Mouse (Mus musculus) olfactory bulb, adult 2 months (tissue): ENCODE results near the gene Fry. TPM values are rescaled to one million over a fixed set of nuclear protein-coding genes. Genes with fewer than 3 reads are reported as not detected.

ENCODE experiments used
- H3K27ac ChIP-seq: fragments of 200-500 bp; 2 replicates; pipeline ENCODE4 v1.5.1; 2012; ENCODE audit warnings: low read depth, low read length; ENCODE audit not compliant: insufficient read depth
- H3K4me1 ChIP-seq: fragments of 200-500 bp; 2 replicates; pipeline ENCODE4 v1.6.1; 2012; ENCODE audit warnings: low read length; ENCODE audit not compliant: control insufficient read depth, insufficient read depth
- H3K4me3 ChIP-seq: fragments of 200-500 bp; 2 replicates; pipeline ENCODE4 v1.5.1; 2012; ENCODE audit warnings: mild to moderate bottlenecking, low read depth, low read length, moderate library complexity; ENCODE audit not compliant: insufficient read depth
- CTCF ChIP-seq: fragments of 200-500 bp; IDR thresholded peaks from 2 replicates; pipeline ENCODE4 v1.5.1; 2012; ENCODE audit warnings: low read depth, mild to moderate bottlenecking, low read length, moderate library complexity; ENCODE audit not compliant: insufficient read depth
- POLR2A ChIP-seq: fragments of 200-500 bp; IDR thresholded peaks from 2 replicates; pipeline ENCODE4 v1.6.1; 2012; ENCODE audit warnings: mild to moderate bottlenecking, low read depth, low read length, moderate library complexity; ENCODE audit not compliant: insufficient read depth
- WGBS: fragments of 180-500 bp; shearing (Covaris S2); methylation state at CpG from one replicate; pipeline ENCODE4 v1.1.7; 2018; 5-methylcytosine and 5-hydroxymethylcytosine counted together
- polyA plus RNA-seq: library from polyadenylated mRNA; stranded (reverse); fragments of >200 nt; gene quantifications from 2 replicates; pipeline ENCODE4 v1.2.4, GENCODE M21; 2012; ENCODE audit warnings: low replicate concordance; ENCODE audit not compliant: missing spikeins, insufficient read depth, insufficient read length

Gene Fry
- polyA plus RNA-seq, 1 experiment: not detected

DNA sequence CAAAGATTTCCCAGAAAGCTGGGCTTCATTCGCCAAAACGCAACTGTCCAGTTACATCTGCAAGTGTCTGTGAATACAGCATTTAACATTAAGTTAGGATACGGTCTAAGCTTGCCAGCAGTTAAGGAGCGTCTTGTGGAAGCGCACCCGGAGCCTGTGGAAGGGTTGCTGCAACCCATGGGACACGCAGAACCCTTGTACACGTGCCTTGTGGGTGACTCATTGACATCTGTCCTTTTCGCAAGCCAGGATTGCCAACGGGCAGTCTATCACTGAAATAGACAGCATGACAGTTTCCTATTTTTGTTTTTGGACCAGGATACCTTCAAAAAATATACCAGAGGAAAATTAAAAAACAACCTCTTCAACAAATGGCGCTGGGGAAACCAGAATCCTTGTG lies 16.7 kb upstream of the Fry start:
- 85% methylated on average over 11 of the region's 11 CpGs for WGBS
- Histone ChIP-seq H3K4me1 (0 out of 2 replicates have a peak, but pooled peaks cover 2% of the 10 kb centered on the region), H3K27ac (no peak overlapping the region), H3K4me3 (no peak overlapping the region)
- TF ChIP-seq POLR2A (no peak), CTCF (no peak)

DNA sequence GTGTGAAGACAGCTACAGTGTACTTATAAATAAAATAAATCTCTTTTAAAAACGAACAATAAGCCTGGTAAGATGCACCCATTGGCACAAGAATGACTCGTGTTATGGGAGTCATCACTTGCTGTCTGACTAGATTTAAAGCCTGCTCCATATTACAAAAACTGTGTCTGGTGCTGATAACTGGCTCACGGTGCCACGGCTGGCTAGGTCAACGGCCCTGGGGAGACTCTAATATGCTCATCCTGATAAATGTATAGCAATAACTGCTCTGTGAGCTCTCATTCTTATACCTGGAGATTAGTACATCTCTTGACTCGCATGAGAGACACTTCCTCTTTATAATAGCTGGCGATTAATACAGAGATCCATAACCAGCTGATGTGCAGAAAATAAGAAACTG lies 12.1 kb upstream of the Fry start:
- Histone ChIP-seq H3K27ac (no peak overlapping the region), H3K4me1 (no peaks in the 10 kb centered on the region), H3K4me3 (no peak overlapping the region)
- TF ChIP-seq CTCF (no peak), POLR2A (no peak)
- WGBS: 91% methylated on average over 7 of the region's 7 CpGs

GRCm38 (mm10) chr5:150111236-150111635 lies 7.2 kb upstream of the Fry start:
- Histone ChIP-seq H3K4me3 (no peak overlapping the region), H3K4me1 (peaks cover 9% of the 10 kb centered on the region), H3K27ac (no peak overlapping the region)
- no peak for TF ChIP-seq CTCF
- TF ChIP-seq POLR2A: no peak
- 57% methylated on average over 8 of the region's 8 CpGs for WGBS

DNA sequence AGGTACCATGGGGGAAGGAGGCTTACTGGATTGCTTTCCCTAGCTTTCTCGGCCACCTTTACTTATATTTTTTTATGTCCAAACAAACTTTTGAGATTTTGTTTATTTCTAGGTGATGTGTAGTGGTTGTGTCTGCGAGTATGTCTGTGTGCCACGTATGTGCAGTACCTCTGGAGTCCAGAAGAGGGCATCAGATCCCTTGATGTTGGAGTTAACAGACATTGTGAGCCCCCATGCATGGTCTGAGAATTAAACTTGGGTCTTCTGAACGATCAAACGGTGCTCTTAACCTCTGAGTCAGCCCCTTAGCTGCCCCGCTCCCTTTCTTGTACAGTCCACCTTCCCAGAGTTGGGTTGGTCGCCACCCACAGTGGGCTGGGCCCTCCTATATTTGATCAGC lies 4.4 kb upstream of the Fry start:
- no peak overlapping the region for H3K27ac ChIP-seq
- peaks cover 10% of the 10 kb centered on the region for H3K4me1 ChIP-seq
- no peak overlapping the region for H3K4me3 ChIP-seq
- 86% methylated on average over 7 of the region's 7 CpGs for WGBS
- TF ChIP-seq CTCF (no peak), POLR2A (no peak)

DNA sequence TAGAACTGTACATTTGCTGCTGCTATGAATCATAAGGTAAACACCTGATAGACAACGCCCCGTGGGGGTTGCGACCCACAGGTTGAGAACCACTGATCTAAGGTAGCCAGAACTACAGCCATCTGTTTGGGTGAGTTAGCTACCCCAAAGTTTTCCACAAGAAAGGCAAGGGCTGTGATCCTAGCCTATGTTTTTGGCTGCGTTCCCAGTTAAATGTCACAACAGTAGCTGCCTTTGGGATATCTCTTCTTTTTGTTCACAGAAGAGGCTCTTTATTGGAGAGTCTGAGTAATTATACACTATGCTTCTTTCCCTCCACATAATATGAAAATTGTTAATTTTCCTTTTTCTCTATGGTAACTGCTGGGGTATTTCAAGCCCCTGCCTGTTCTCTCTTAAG lies 3.7 kb upstream of the Fry start:
- Histone ChIP-seq H3K4me1 (peaks cover 11% of the 10 kb centered on the region), H3K27ac (peak overlapping the region; percentile 81; the same call in 1 of the 2 replicates), H3K4me3 (no peak overlapping the region)
- TF ChIP-seq CTCF (no peak), POLR2A (no peak)
- 44% methylated on average over 4 of the region's 4 CpGs for WGBS

- Histone ChIP-seq H3K4me1 (peaks cover 13% of the 10 kb centered on the region), H3K4me3 (no peak overlapping the region), H3K27ac (peak overlapping the region; percentile 81)
- 21% methylated on average over 16 of the region's 16 CpGs for WGBS
- TF ChIP-seq POLR2A: no peak
- TF ChIP-seq CTCF: no peak
These were observed 3.0 kb upstream of the Fry start for GRCm38 (mm10) chr5:150115271-150116092.

GRCm38 (mm10) chr5:150116216-150116905 lies 2.1 kb upstream of the Fry start:
- 54% methylated on average over 9 of the region's 9 CpGs for WGBS
- TF ChIP-seq CTCF (no peak), POLR2A (no peak)

DNA sequence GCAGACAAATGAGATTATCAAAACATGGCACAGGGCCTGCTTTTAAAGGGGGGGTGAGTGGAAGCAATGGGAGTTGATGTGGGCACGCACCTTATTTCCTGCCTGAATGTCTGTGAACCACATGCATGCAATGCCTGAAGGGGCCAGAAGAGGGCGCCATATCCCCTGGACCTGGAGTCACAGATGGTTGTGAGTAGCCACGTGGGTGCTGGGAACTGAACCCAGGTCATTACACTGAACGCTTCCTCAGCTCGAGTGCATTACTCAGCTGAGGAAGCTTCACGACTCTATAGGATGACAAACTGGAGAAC lies 1.6 kb upstream of the Fry start:
- 87% methylated on average over 6 of the region's 6 CpGs for WGBS
- Histone ChIP-seq H3K27ac (no peak overlapping the region), H3K4me3 (no peak overlapping the region), H3K4me1 (peaks cover 16% of the 10 kb centered on the region)
- TF ChIP-seq CTCF (peak; percentile 66; the same call in 1 of the 2 replicates), POLR2A (no peak)

More at GRCm38 (mm10) chr5:150116216-150116905, 2.1 kb upstream of the Fry start:
- Histone ChIP-seq H3K27ac (peak overlapping the region; percentile 81; the same call in 1 of the 2 replicates), H3K4me3 (no peak overlapping the region), H3K4me1 (peaks cover 16% of the 10 kb centered on the region)

DNA sequence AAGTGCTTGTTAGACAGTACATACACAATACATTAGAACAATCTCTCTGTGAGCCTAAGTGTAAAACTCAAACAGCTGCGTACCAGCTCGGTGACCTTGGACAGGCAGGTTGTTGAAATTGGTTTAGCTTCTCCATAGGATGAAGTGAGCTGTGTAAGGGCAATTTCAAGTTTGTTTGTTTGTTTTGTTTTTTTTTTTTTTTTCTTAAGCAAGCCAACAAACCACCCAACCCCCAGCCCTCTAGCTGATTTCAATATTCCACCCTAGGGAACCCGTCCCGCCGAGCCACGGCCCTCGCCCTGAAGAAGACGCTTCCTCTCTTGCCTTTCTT lies 356 bp upstream of the Fry start:
- H3K4me1 ChIP-seq: peaks cover 20% of the 10 kb centered on the region
- H3K4me3 ChIP-seq: peak overlapping the region; percentile 83
- WGBS: 12% methylated on average over 8 of the region's 8 CpGs
- H3K27ac ChIP-seq: no peak overlapping the region
- TF ChIP-seq CTCF (no peak), POLR2A (no peak)

DNA sequence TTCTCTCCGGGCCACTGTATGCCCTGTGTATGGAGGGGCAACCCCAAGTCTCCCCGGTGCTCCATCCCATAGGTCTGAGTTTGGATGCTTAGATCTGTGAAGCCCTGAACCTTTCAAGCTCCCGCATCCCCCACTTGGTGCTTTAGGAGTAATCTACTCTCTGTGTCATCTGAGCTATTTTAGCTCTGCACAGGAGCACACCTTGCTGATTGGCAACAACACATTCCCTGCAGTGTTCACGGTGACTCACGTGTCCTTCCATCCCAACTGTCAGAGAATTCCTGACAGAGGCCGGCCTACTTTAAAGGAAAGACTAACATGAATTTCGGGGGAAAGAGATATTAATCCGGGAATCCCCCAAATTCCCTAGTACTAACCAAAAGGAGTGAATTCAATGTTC lies 2.2 kb downstream of the Fry start:
- peaks cover 20% of the 10 kb centered on the region for H3K4me1 ChIP-seq
- 92% methylated on average over 8 of the region's 8 CpGs for WGBS
- no peak overlapping the region for H3K27ac ChIP-seq
- no peak overlapping the region for H3K4me3 ChIP-seq
- TF ChIP-seq CTCF (no peak), POLR2A (no peak)
